19 mouse cellular contexts compared by ENCODE assay signal in genomic region chr12:103395486-103396275, GRCm38 (mm10). TPM values are rescaled to one million over a fixed set of nuclear protein-coding genes. Genes with fewer than 3 reads are reported as not detected.
DNase-seq lines count a peak whose midpoint lies in the region; ATAC-seq and TF ChIP-seq lines count a peak whose summit lies in the region.
"Had no signal": no experiment of that assay in that cellular context is flagged by ENCODE, and none has a peak within 500 bp of the region (broad histone marks: within the 10 kb centered on the region; RNA-seq: fewer than 3 reads in every experiment).

No protein-coding gene starts in this region.

- H3K36me3 ChIP-seq in kidney, adult 2 months (ENCODE audit: control insufficient read depth, insufficient read depth, low read length) = no peaks in the 10 kb centered on the region
- H3K36me3 ChIP-seq in thymus, adult 2 months (ENCODE audit: control insufficient read depth, insufficient read depth, low read length) = no peaks in the 10 kb centered on the region
- peaks cover 1% of the 10 kb centered on the region; the same call in 1 of the 2 replicates for H3K36me3 ChIP-seq in hindbrain, embryonic 16.5 days (ENCODE audit: control insufficient read depth, insufficient read depth, low read length)
- H3K36me3 ChIP-seq: midbrain, embryonic 12.5 days had no signal

- ATAC-seq in hindbrain, embryonic 16.5 days = no peak
- ATAC-seq: forebrain, embryonic 15.5 days; hindbrain, postnatal 0 days had no signal

- H3K9ac ChIP-seq in hindbrain, embryonic 16.5 days (ENCODE audit: low read depth, low read length) = no peak overlapping the region
- H3K9ac ChIP-seq: forebrain, embryonic 15.5 days; midbrain, embryonic 12.5 days had no signal

- H3K27me3 ChIP-seq in kidney, adult 2 months (replicated peaks; ENCODE audit: control insufficient read depth, insufficient read depth, low read length) = no peaks in the 10 kb centered on the region
- H3K27me3 ChIP-seq in thymus, adult 2 months (ENCODE audit: control insufficient read depth, insufficient read depth, low read length) = no peaks in the 10 kb centered on the region
- H3K27me3 ChIP-seq in hindbrain, embryonic 16.5 days (replicated peaks; ENCODE audit: control insufficient read depth, insufficient read depth, low read length) = no peaks in the 10 kb centered on the region
- H3K27me3 ChIP-seq: forebrain, embryonic 15.5 days; midbrain, embryonic 12.5 days had no signal

- WGBS in kidney, adult 2 months = 31% methylated on average over 12 of the region's 12 CpGs
- WGBS in thymus, adult 2 months = 92% methylated on average over 12 of the region's 12 CpGs
- 84% methylated on average over 12 of the region's 12 CpGs for WGBS in hindbrain, embryonic 16.5 days

- TF ChIP-seq CTCF in kidney, adult 2 months (conservative IDR thresholded peaks at IDR 0.05; ENCODE audit: insufficient read depth, insufficient read length, low read depth, low read length) = no peak
- no peak for TF ChIP-seq CTCF in thymus, adult 2 months (IDR thresholded peaks at IDR 0.05; ENCODE audit: borderline replicate concordance, control insufficient read depth, extremely low read depth, insufficient read depth, low read length, poor library complexity)

- H3K9me3 ChIP-seq in hindbrain, embryonic 16.5 days (ENCODE audit: control insufficient read depth, low read length) = no peaks in the 10 kb centered on the region
- H3K9me3 ChIP-seq: forebrain, embryonic 15.5 days; midbrain, embryonic 12.5 days had no signal

- peaks cover 7% of the 10 kb centered on the region for H3K4me1 ChIP-seq in kidney, adult 2 months (ENCODE audit: control insufficient read depth, insufficient read depth, low read length)
- H3K4me1 ChIP-seq in thymus, adult 2 months (replicated peaks; ENCODE audit: control insufficient read depth, insufficient read depth, low read length) = no peaks in the 10 kb centered on the region
- no peaks in the 10 kb centered on the region for H3K4me1 ChIP-seq in hindbrain, embryonic 16.5 days (ENCODE audit: control insufficient read depth, insufficient read depth, low read depth, low read length)
- H3K4me1 ChIP-seq: forebrain, embryonic 15.5 days; midbrain, embryonic 12.5 days had no signal

- H3K4me3 ChIP-seq in kidney, adult 2 months (ENCODE audit: insufficient read depth, low read depth, low read length) = no peak overlapping the region
- H3K4me3 ChIP-seq in thymus, adult 2 months (ENCODE audit: control insufficient read depth, insufficient read depth, low read length) = no peak overlapping the region
- no peak overlapping the region for H3K4me3 ChIP-seq in hindbrain, embryonic 16.5 days (ENCODE audit: low read length)
- H3K4me3 ChIP-seq: forebrain, embryonic 15.5 days; layer of hippocampus, adult 2 months; midbrain, embryonic 12.5 days; myocyte had no signal

- no peak for TF ChIP-seq POLR2A in kidney, adult 2 months (IDR thresholded peaks at IDR 0.05; ENCODE audit: low read depth, low read length)
- TF ChIP-seq POLR2A in thymus, adult 2 months (IDR thresholded peaks at IDR 0.05; ENCODE audit: control insufficient read depth, extremely low read depth, insufficient read depth, low read length, poor library complexity) = no peak

- H3K27ac ChIP-seq in kidney, adult 2 months (ENCODE audit: insufficient read depth, low read depth, low read length) = peak overlapping the region; percentile 4; the same call in 1 of the 2 replicates
- no peak overlapping the region for H3K27ac ChIP-seq in thymus, adult 2 months (ENCODE audit: control insufficient read depth, insufficient read depth, low read length)
- no peak overlapping the region for H3K27ac ChIP-seq in hindbrain, embryonic 16.5 days (ENCODE audit: low read depth, low read length)
- H3K27ac ChIP-seq: forebrain, embryonic 15.5 days; hindbrain, postnatal 0 days; layer of hippocampus, adult 2 months; macrophage; midbrain, embryonic 12.5 days had no signal

- DNase-seq in kidney, adult 11 months = peak; percentile 71
- DNase-seq in kidney, postnatal 10 days = no peak
- DNase-seq in A20 (ENCODE audit: low read depth, low spot score) = peak; percentile 18
- DNase-seq in kidney, adult 2 months = peak; percentile 84
- peak; percentile 16 to 35 for DNase-seq in kidney, postnatal 4 days
- DNase-seq in thymus, adult 2 months = no peak
- no peak for DNase-seq in cerebellum, postnatal 25 days
- DNase-seq: adrenal gland, adult 8-10 months; cerebellum, adult 9-11 months; embryo, embryonic 11 days; heart, adult 18-20 months; thymus, postnatal 4 days had no signal

- H3K4me2 ChIP-seq in hindbrain, embryonic 16.5 days (ENCODE audit: low read length) = no peak overlapping the region
- H3K4me2 ChIP-seq: forebrain, embryonic 15.5 days; midbrain, embryonic 12.5 days had no signal

RNA-seq across cellular contexts. Expression of gene Otub2, which starts 7.2 kb away (rescaled TPM):
- polyA plus RNA-seq in kidney, adult 2 months (2012; rRNA removed) = 3.9 and 4.0 TPM in 2 replicates
- 1.4 and 2.0 TPM in 2 replicates for polyA plus RNA-seq in thymus, adult 2 months (2012; rRNA removed)
- 23.4 and 23.7 TPM in 2 replicates for polyA plus RNA-seq in hindbrain, embryonic 16.5 days (2015; fragmentation: Nextera tagmentation; extraction: Ambion mirVana)

RNA-seq across cellular contexts. Expression of gene 9330161L09Rik, which starts 11.9 kb away (rescaled TPM):
- polyA plus RNA-seq in kidney, adult 2 months (2012; rRNA removed) = 0.81 and 0.88 TPM in 2 replicates
- polyA plus RNA-seq in thymus, adult 2 months (2012; rRNA removed) = 1.7 and 2.1 TPM in 2 replicates
- 0.93 and 1.4 TPM in 2 replicates for polyA plus RNA-seq in hindbrain, embryonic 16.5 days (2015; fragmentation: Nextera tagmentation; extraction: Ambion mirVana)
- polyA plus RNA-seq: macrophage had no signal

RNA-seq across cellular contexts. Expression of gene Ddx24, which starts 29.9 kb away (rescaled TPM):
- 37.5 and 41.9 TPM in 2 replicates for polyA plus RNA-seq in kidney, adult 2 months (2012; rRNA removed)
- polyA plus RNA-seq in thymus, adult 2 months (2012; rRNA removed) = 50.8 and 54.8 TPM in 2 replicates
- 147 and 159 TPM in 2 replicates for polyA plus RNA-seq in hindbrain, embryonic 16.5 days (2015; fragmentation: Nextera tagmentation; extraction: Ambion mirVana)

RNA-seq across cellular contexts. Expression of gene Ifi27, which starts 38.3 kb away (rescaled TPM):
- 320 and 355 TPM in 2 replicates for polyA plus RNA-seq in kidney, adult 2 months (2012; rRNA removed)
- 457 and 540 TPM in 2 replicates for polyA plus RNA-seq in thymus, adult 2 months (2012; rRNA removed)
- 16.6 TPM in 2 replicates for polyA plus RNA-seq in hindbrain, embryonic 16.5 days (2015; fragmentation: Nextera tagmentation; extraction: Ambion mirVana)

RNA-seq across cellular contexts. Expression of gene Asb2, which starts 39.9 kb away (rescaled TPM):
- 6.7 and 10.7 TPM in 2 replicates for polyA plus RNA-seq in kidney, adult 2 months (2012; rRNA removed)
- 31.8 and 64.7 TPM in 2 replicates for polyA plus RNA-seq in thymus, adult 2 months (2012; rRNA removed)
- polyA plus RNA-seq in hindbrain, embryonic 16.5 days (2015; fragmentation: Nextera tagmentation; extraction: Ambion mirVana) = 1.4 and 2.1 TPM in 2 replicates

Comparison
In these comparisons a context has a peak if more than half of its experiments do, and no peak if none do; other contexts are left out.
1. DNase-seq: peak in kidney, adult 11 months (single experiment), A20 (single experiment), kidney, adult 2 months (single experiment) and kidney, postnatal 4 days (2 of 2); none in kidney, postnatal 10 days (single experiment), thymus, adult 2 months (single experiment) and cerebellum, postnatal 25 days (0 of 2).